Mouse (Mus musculus) limb, embryonic 14.5 days (tissue): Measurements from ENCODE around the gene Usp22. TPM values are rescaled to one million over a fixed set of nuclear protein-coding genes. Genes with fewer than 3 reads are reported as not detected.

Experiments
- ATAC-seq: fragments of 200-750 bp; cut with Nextera tagmentation; 2 replicates; pipeline ENCODE4 v1.8.0; 2017; ENCODE audit warnings: low read depth, moderate number of reproducible peaks, moderate TSS enrichment; ENCODE audit not compliant: low FRiP score
- DNase-seq: peaks from one replicate; pipeline ENCODE4 v3.0.0-alpha.2; 2015; ENCODE audit warnings: low spot score
- H3K27ac ChIP-seq: fragments of 300-500 bp; sonication (generic); replicated peaks from 2 replicates; pipeline ENCODE4 v1.5.1; 2014; ENCODE audit warnings: low read depth, mild to moderate bottlenecking, low read length, moderate library complexity, mixed read lengths
- H3K27me3 ChIP-seq: fragments of 300-500 bp; sonication (generic); 2 replicates; pipeline ENCODE4 v1.6.1; 2014; ENCODE audit warnings: low read length, mixed read lengths; ENCODE audit not compliant: control insufficient read depth, insufficient read depth
- H3K36me3 ChIP-seq: fragments of 300-500 bp; sonication (generic); 2 replicates; pipeline ENCODE4 v1.6.1; 2014; ENCODE audit warnings: mild to moderate bottlenecking, low read length, moderate library complexity, mixed read lengths; ENCODE audit not compliant: control insufficient read depth, insufficient read depth
- H3K4me1 ChIP-seq: fragments of 300-500 bp; sonication (generic); 2 replicates; pipeline ENCODE4 v1.6.1; 2014; ENCODE audit warnings: antibody characterized with exemption, low read length, mixed read lengths; ENCODE audit not compliant: control insufficient read depth, insufficient read depth
- H3K4me2 ChIP-seq: fragments of 300-500 bp; sonication (generic); replicated peaks from 2 replicates; pipeline ENCODE4 v1.6.1; 2014; ENCODE audit warnings: low read depth, mild to moderate bottlenecking, low read length, moderate library complexity; ENCODE audit not compliant: severe bottlenecking
- H3K4me3 ChIP-seq: fragments of 300-500 bp; sonication (generic); replicated peaks from 2 replicates; pipeline ENCODE4 v1.5.1; 2014; ENCODE audit warnings: low read length
- H3K9ac ChIP-seq: fragments of 300-500 bp; sonication (generic); 2 replicates; pipeline ENCODE4 v1.6.1; 2014; ENCODE audit warnings: mild to moderate bottlenecking, low read depth, low read length, moderate library complexity; ENCODE audit not compliant: severe bottlenecking
- H3K9me3 ChIP-seq: fragments of 300-500 bp; sonication (generic); 2 replicates; pipeline ENCODE4 v1.6.1; 2016; ENCODE audit warnings: low read length; ENCODE audit not compliant: control insufficient read depth
- POLR2A ChIP-seq: fragments of 200-500 bp; IDR thresholded peaks from 2 replicates; pipeline ENCODE4 v1.8.0; 2012; ENCODE audit warnings: inconsistent platforms, mild to moderate bottlenecking, moderate library complexity, borderline replicate concordance; ENCODE audit not compliant: insufficient read depth, insufficient read length; ENCODE audit errors: extremely low read depth
- WGBS: fragments of 180-500 bp; shearing (Covaris S2); extraction: QIAGEN DNeasy Blood & Tissue Kit; methylation state at CpG from one replicate; pipeline ENCODE4 v1.1.7; 2014; 5-methylcytosine and 5-hydroxymethylcytosine counted together
- polyA plus RNA-seq, 2 experiments: library from polyadenylated mRNA; depleted of rRNA in 1 of 2; stranded (reverse) in 1 of 2; unstranded in 1 of 2; fragments of >200 nt; fragmentation: Nextera tagmentation in 1 of 2; extraction: Ambion mirVana in 1 of 2; gene quantifications; 2 replicates each; pipeline versions ENCODE4 v1.2.1 to v1.2.3; 2012 to 2014

Usp22 gene
- polyA plus RNA-seq, 2 experiments: 123 to 174 TPM

DNA sequence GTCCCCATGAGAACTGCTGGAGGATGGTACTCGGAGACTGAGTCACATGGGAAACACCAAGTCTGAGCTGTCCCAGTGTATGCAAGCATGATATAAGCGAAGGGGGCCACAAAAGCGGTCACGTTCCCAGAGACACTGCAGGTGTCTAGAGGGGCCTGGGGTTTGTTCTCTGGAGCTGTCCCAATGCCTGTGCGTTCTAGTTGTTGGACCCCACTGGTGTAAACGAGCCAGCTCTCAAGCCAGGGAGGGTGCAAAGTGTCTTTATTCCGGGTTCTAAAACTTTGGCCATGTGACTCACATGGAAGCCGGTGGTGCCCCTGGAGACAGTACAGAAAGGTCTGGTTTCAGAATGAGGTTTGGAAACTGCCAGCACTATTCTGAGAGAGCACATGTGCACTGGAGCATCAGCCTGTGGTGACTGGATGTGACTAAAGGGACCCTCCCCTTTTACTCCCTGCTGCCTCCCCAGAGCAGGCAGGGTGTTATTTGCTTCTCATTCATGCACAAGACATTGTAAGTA, 52.0 kb downstream of the Usp22 start:
- H3K27me3 ChIP-seq: no peaks in the 10 kb centered on the region
- no peaks in the 10 kb centered on the region for H3K36me3 ChIP-seq
- TF ChIP-seq POLR2A: no peak
- no peaks in the 10 kb centered on the region for H3K9me3 ChIP-seq
- no peak for ATAC-seq
- 78% methylated on average over 8 of the region's 8 CpGs for WGBS
- no peak for DNase-seq
- H3K27ac ChIP-seq: no peak overlapping the region
- no peak overlapping the region for H3K4me3 ChIP-seq
- H3K4me1 ChIP-seq: no peaks in the 10 kb centered on the region
- H3K9ac ChIP-seq: no peak overlapping the region
- no peak overlapping the region for H3K4me2 ChIP-seq

DNA sequence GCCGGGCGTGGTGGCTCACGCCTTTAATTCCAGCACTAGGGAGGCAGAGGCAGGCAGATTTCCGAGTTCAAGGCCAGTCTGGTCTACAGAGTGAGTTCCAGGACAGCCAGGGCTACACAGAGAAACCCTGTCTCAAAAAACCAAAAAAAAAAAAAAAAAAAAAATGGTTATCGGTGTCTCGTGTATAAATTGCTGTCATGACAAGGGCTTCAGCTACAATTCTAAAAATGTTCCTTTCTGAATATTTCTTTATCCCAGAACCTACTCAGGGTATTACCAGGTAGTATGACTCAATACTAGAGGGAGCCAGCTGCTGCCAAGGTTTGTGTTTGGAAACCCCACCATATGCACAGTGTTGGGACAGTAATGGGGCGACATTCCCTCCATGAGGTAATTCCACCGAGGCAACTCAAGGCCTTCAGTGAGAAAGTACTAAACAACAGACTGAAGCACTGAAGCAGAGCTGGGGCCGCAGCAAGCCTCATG, 52.5 kb downstream of the Usp22 start:
- Histone ChIP-seq H3K27ac (no peak overlapping the region), H3K36me3 (no peaks in the 10 kb centered on the region), H3K4me2 (no peak overlapping the region), H3K4me3 (no peak overlapping the region), H3K9ac (no peak overlapping the region), H3K9me3 (no peaks in the 10 kb centered on the region), H3K4me1 (no peaks in the 10 kb centered on the region), H3K27me3 (no peaks in the 10 kb centered on the region)
- 88% methylated on average over 9 of the region's 9 CpGs for WGBS
- DNase-seq (no peak), ATAC-seq (no peak)
- TF ChIP-seq POLR2A: no peak

- no peak for ATAC-seq
Observed at GRCm38 (mm10) chr11:61119996-61120583, 54.8 kb downstream of the Usp22 start.

DNA sequence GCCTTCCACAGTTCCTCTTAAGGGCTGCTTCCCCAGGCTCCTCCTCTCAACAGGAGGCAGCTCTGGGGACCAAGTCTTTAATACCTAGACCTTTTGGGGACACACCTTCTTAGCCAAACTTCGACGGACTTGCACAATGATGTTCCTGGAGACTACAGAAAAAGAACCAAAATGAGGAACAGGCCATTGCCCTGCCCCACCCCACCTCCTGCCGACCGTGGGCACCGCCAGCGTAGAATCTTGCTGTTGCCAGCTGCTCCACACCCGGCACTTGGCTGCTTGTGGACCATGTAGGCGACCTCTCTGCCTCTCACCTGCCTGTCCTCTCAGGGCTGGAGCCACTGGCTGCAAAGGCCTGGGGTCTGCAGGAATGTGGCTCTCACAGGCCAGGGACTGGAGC, 58.6 kb downstream of the Usp22 start:
- H3K27ac ChIP-seq: no peak overlapping the region
- H3K4me2 ChIP-seq: no peak overlapping the region
- H3K9ac ChIP-seq: no peak overlapping the region
- ATAC-seq (no peak), DNase-seq (no peak)
- no peaks in the 10 kb centered on the region for H3K9me3 ChIP-seq
- no peak for TF ChIP-seq POLR2A
- H3K27me3 ChIP-seq: no peaks in the 10 kb centered on the region
- H3K36me3 ChIP-seq: no peaks in the 10 kb centered on the region
- H3K4me1 ChIP-seq: no peaks in the 10 kb centered on the region
- WGBS: 69% methylated on average over 8 of the region's 8 CpGs
- no peak overlapping the region for H3K4me3 ChIP-seq

More at GRCm38 (mm10) chr11:61119996-61120583, 54.8 kb downstream of the Usp22 start:
- Histone ChIP-seq H3K27ac (no peak overlapping the region), H3K9me3 (no peaks in the 10 kb centered on the region), H3K4me2 (no peak overlapping the region), H3K4me1 (no peaks in the 10 kb centered on the region), H3K36me3 (no peaks in the 10 kb centered on the region), H3K9ac (no peak overlapping the region), H3K4me3 (no peak overlapping the region), H3K27me3 (no peaks in the 10 kb centered on the region)
- WGBS: 88% methylated on average over 3 of the region's 3 CpGs
- no peak for DNase-seq
- no peak for TF ChIP-seq POLR2A

- no peaks in the 10 kb centered on the region for H3K9me3 ChIP-seq
- H3K36me3 ChIP-seq: no peaks in the 10 kb centered on the region
- WGBS: 74% methylated on average over 8 of the region's 8 CpGs
- no peak overlapping the region for H3K4me3 ChIP-seq
- H3K27me3 ChIP-seq: no peaks in the 10 kb centered on the region
- no peak overlapping the region for H3K4me2 ChIP-seq
- no peaks in the 10 kb centered on the region for H3K4me1 ChIP-seq
- H3K27ac ChIP-seq: no peak overlapping the region
- no peak for DNase-seq
- ATAC-seq: no peak
- no peak overlapping the region for H3K9ac ChIP-seq
- no peak for TF ChIP-seq POLR2A
Observed at GRCm38 (mm10) chr11:61112323-61112995, 62.4 kb downstream of the Usp22 start.
